Mouse (Mus musculus) embryonic fibroblast, embryonic 13.5 days (primary cell): ENCODE measurements at regions not wholly inside any gene's neighbourhood (a gene's known extent, or its start where the extent isn't known, plus 50 kb on each side); places are given as distances from the start of the nearest gene placed in this dataset.

Experiments
- CTCF ChIP-seq: IDR thresholded peaks from 2 replicates; pipeline ENCODE4 v1.5.1; 2011; ENCODE audit warnings: mild to moderate bottlenecking, control low read depth, low read length, moderate library complexity, borderline replicate concordance; ENCODE audit not compliant: insufficient read depth
- POLR2A ChIP-seq: IDR thresholded peaks from 2 replicates; pipeline ENCODE4 v1.6.1; 2011; ENCODE audit warnings: low read depth, mild to moderate bottlenecking, control low read depth, low read length, moderate library complexity

DNA sequence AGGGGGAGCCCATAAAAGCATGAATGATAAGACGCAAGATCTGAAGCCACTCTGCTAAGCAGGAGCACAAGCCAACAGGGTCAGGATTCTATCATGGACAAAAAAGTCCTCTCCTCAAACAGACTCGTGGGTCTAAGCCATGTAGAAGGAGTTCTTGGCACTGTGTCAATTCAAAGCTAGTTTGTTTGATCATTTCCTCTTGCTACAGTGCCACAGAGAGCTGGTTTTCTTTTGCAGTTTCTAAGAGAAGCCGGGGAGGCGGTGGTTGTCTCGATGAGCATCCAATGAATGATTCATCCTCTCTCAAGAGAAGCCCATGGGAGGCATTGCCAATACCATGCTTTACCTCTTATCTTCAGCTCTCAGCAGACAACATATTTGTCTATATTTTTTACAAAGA is 284.6 kb upstream of the Noct start:
- TF ChIP-seq CTCF = no peak
- no peak for TF ChIP-seq POLR2A
